Mouse (Mus musculus) MEL (cell line): Measurements from ENCODE around the gene Arhgef16. TPM values are rescaled to one million over a fixed set of nuclear protein-coding genes. Genes with fewer than 3 reads are reported as not detected.

Experiments
- DNase-seq: peaks from one replicate; pipeline ENCODE4 v3.0.0; 2011; ENCODE audit warnings: low read depth, low spot score
- H3K27ac ChIP-seq: 2 replicates; pipeline ENCODE4 v1.5.1; 2012; ENCODE audit warnings: low read depth, mild to moderate bottlenecking, control low read depth, low read length, moderate library complexity; ENCODE audit not compliant: control insufficient read depth
- H3K27me3 ChIP-seq, 2 experiments: fragments of 150-350 bp in 1 of 2; sonication (generic) in 1 of 2; 2 replicates each; pipeline ENCODE4 v1.6.1; 2012; ENCODE audit warnings: low read length in 2 of 2, mild to moderate bottlenecking in 2 of 2, improper control_type of control experiment in 1 of 2, moderate library complexity in 1 of 2; ENCODE audit not compliant: insufficient read depth in 2 of 2, control insufficient read depth in 1 of 2
- H3K36me3 ChIP-seq, 2 experiments: 2 replicates each; pipeline ENCODE4 v1.6.1; 2012 to 2014; ENCODE audit warnings: low read length in 2 of 2, improper control_type of control experiment in 1 of 2, inconsistent platforms in 1 of 2, mild to moderate bottlenecking in 1 of 2; ENCODE audit not compliant: insufficient read depth in 2 of 2, control insufficient read depth in 1 of 2
- H3K4me1 ChIP-seq, 2 experiments: fragments of 150-350 bp in 1 of 2; sonication (generic) in 1 of 2; 2 replicates each; pipeline ENCODE4 v1.6.1; 2012; ENCODE audit warnings: low read length in 2 of 2, improper control_type of control experiment in 1 of 2, mild to moderate bottlenecking in 1 of 2; ENCODE audit not compliant: insufficient read depth in 2 of 2, control insufficient read depth in 1 of 2
- H3K4me3 ChIP-seq, 2 experiments: fragments of 150-350 bp in 1 of 2; sonication (generic) in 1 of 2; 2 replicates each; pipeline ENCODE4 v1.5.1; 2012; ENCODE audit warnings: low read depth in 2 of 2, low read length in 2 of 2, mild to moderate bottlenecking in 2 of 2, moderate library complexity in 2 of 2, control low read depth in 1 of 2, improper control_type of control experiment in 1 of 2; ENCODE audit not compliant: control insufficient read depth in 1 of 2, insufficient read depth in 1 of 2
- H3K79me2 ChIP-seq: 2 replicates; pipeline ENCODE4 v1.6.1; 2012; ENCODE audit warnings: mild to moderate bottlenecking, low read length, moderate library complexity; ENCODE audit not compliant: control insufficient read depth, poor library complexity, insufficient read depth
- H3K9ac ChIP-seq: 2 replicates; pipeline ENCODE4 v1.6.1; 2012; ENCODE audit warnings: low read depth, mild to moderate bottlenecking, control low read depth, low read length, moderate library complexity; ENCODE audit not compliant: control insufficient read depth, poor library complexity, severe bottlenecking
- H3K9me3 ChIP-seq: fragments of 150-350 bp; sonication (generic); replicated peaks from 2 replicates; pipeline ENCODE4 v1.6.1; 2012; ENCODE audit warnings: mild to moderate bottlenecking, low read length, improper control_type of control experiment, moderate library complexity; ENCODE audit not compliant: insufficient read depth
- BHLHE40 ChIP-seq: IDR thresholded peaks from 2 replicates; pipeline ENCODE4 v1.6.1; 2012; ENCODE audit warnings: low read depth, mild to moderate bottlenecking, inconsistent platforms, low read length, improper control_type of control experiment, borderline replicate concordance
- CHD1 ChIP-seq: IDR thresholded peaks from 2 replicates; pipeline ENCODE4 v1.6.1; 2012; ENCODE audit warnings: low read depth, mild to moderate bottlenecking, inconsistent platforms, low read length, improper control_type of control experiment
- CHD2 ChIP-seq: IDR thresholded peaks from 2 replicates; pipeline ENCODE4 v1.6.1; 2011; ENCODE audit warnings: low read length, improper control_type of control experiment
- E2F4 ChIP-seq: IDR thresholded peaks from 2 replicates; pipeline ENCODE4 v1.6.1; 2011; ENCODE audit warnings: low read depth, low read length, improper control_type of control experiment, borderline replicate concordance
- ELF1 ChIP-seq: IDR thresholded peaks from 2 replicates; pipeline ENCODE4 v1.6.1; 2014; ENCODE audit warnings: low read depth, mild to moderate bottlenecking, inconsistent platforms, low read length, improper control_type of control experiment, moderate library complexity
- GABPA ChIP-seq: IDR thresholded peaks from 2 replicates; pipeline ENCODE4 v1.6.1; 2012; ENCODE audit warnings: low read depth, mild to moderate bottlenecking, inconsistent platforms, low read length, improper control_type of control experiment, moderate library complexity
- HCFC1 ChIP-seq: IDR thresholded peaks from 2 replicates; pipeline ENCODE4 v1.6.1; 2012; ENCODE audit warnings: low read depth, mild to moderate bottlenecking, inconsistent platforms, low read length, improper control_type of control experiment, moderate library complexity
- JUND ChIP-seq: IDR thresholded peaks from 2 replicates; pipeline ENCODE4 v1.6.1; 2011; ENCODE audit warnings: low read depth, mild to moderate bottlenecking, improper control_type of control experiment, low read length
- KAT2A ChIP-seq: conservative IDR thresholded peaks from 2 replicates; pipeline ENCODE4 v1.6.1; 2012; ENCODE audit warnings: low read depth, low read length, improper control_type of control experiment, inconsistent platforms
- MAFK ChIP-seq: IDR thresholded peaks from 2 replicates; pipeline ENCODE4 v1.6.1; 2011; ENCODE audit warnings: low read depth, mild to moderate bottlenecking, low read length, improper control_type of control experiment, borderline replicate concordance
- MAX ChIP-seq: IDR thresholded peaks from 2 replicates; pipeline ENCODE4 v1.6.1; 2011; ENCODE audit warnings: low read length, improper control_type of control experiment
- MAZ ChIP-seq: IDR thresholded peaks from 2 replicates; pipeline ENCODE4 v1.6.1; 2012; ENCODE audit warnings: low read depth, mild to moderate bottlenecking, inconsistent platforms, low read length, improper control_type of control experiment
- MEF2A ChIP-seq: IDR thresholded peaks from 2 replicates; pipeline ENCODE4 v1.6.1; 2014; ENCODE audit warnings: low read depth, mild to moderate bottlenecking, inconsistent platforms, low read length, improper control_type of control experiment; ENCODE audit not compliant: poor library complexity, insufficient replicate concordance, severe bottlenecking; ENCODE audit errors: extremely low read depth
- MXI1 ChIP-seq: IDR thresholded peaks from 2 replicates; pipeline ENCODE4 v1.6.1; 2011; ENCODE audit warnings: mild to moderate bottlenecking, low read depth, low read length, improper control_type of control experiment
- NRF1 ChIP-seq: IDR thresholded peaks from 2 replicates; pipeline ENCODE4 v1.6.1; 2014; ENCODE audit warnings: low read depth, mild to moderate bottlenecking, inconsistent platforms, low read length, improper control_type of control experiment, moderate library complexity; ENCODE audit not compliant: poor library complexity, insufficient read depth, severe bottlenecking
- POLR2A ChIP-seq, 2 experiments: IDR thresholded peaks; 2 replicates each; pipeline ENCODE4 v1.6.1; 2011 to 2012; ENCODE audit warnings: low read length in 2 of 2, mild to moderate bottlenecking in 2 of 2, control low read depth in 1 of 2, improper control_type of control experiment in 1 of 2, low read depth in 1 of 2, moderate library complexity in 1 of 2; ENCODE audit not compliant: control insufficient read depth in 1 of 2, insufficient read depth in 1 of 2, poor library complexity in 1 of 2
- POLR2AphosphoS2 ChIP-seq: IDR thresholded peaks from 2 replicates; pipeline ENCODE4 v1.6.1; 2011; ENCODE audit warnings: low read length, improper control_type of control experiment
- RAD21 ChIP-seq: IDR thresholded peaks from 2 replicates; pipeline ENCODE4 v1.6.1; 2011; ENCODE audit warnings: mild to moderate bottlenecking, low read depth, low read length, improper control_type of control experiment
- SMC3 ChIP-seq: IDR thresholded peaks from 2 replicates; pipeline ENCODE4 v1.6.1; 2011; ENCODE audit warnings: low read depth, low read length, improper control_type of control experiment
- TBP ChIP-seq: IDR thresholded peaks from 2 replicates; pipeline ENCODE4 v1.8.0; 2011; ENCODE audit warnings: low read depth, low read length, improper control_type of control experiment
- TCF12 ChIP-seq: IDR thresholded peaks from 2 replicates; pipeline ENCODE4 v1.6.1; 2014; ENCODE audit warnings: low read depth, mild to moderate bottlenecking, inconsistent platforms, low read length, improper control_type of control experiment, moderate library complexity
- ZC3H11A ChIP-seq: IDR thresholded peaks from 2 replicates; pipeline ENCODE4 v1.6.1; 2012; ENCODE audit warnings: low read depth, mild to moderate bottlenecking, inconsistent platforms, low read length, improper control_type of control experiment
- ZKSCAN1 ChIP-seq: IDR thresholded peaks from 2 replicates; pipeline ENCODE4 v1.6.1; 2012; ENCODE audit warnings: low read depth, mild to moderate bottlenecking, inconsistent platforms, low read length, improper control_type of control experiment, moderate library complexity
- polyA plus RNA-seq, 2 experiments: library from polyadenylated mRNA; stranded (reverse) in 1 of 2; unstranded in 1 of 2; fragments of >175 nt in 1 of 2; fragments of >200 nt in 1 of 2; gene quantifications; 2 replicates each; pipeline versions ENCODE4 v1.2.1 to v1.2.4; 2012; ENCODE audit warnings: low replicate concordance in 2 of 2, low read depth in 1 of 2; ENCODE audit not compliant: insufficient read length in 2 of 2, insufficient read depth in 1 of 2, missing spikeins in 1 of 2
- total RNA-seq: library from RNA; depleted of rRNA; stranded (reverse); fragments of 300-350 nt; gene quantifications from 2 replicates; pipeline ENCODE4 v1.2.3, GENCODE M21; 2012

Gene Arhgef16
- total and polyA plus RNA-seq, 3 experiments: not detected

DNA sequence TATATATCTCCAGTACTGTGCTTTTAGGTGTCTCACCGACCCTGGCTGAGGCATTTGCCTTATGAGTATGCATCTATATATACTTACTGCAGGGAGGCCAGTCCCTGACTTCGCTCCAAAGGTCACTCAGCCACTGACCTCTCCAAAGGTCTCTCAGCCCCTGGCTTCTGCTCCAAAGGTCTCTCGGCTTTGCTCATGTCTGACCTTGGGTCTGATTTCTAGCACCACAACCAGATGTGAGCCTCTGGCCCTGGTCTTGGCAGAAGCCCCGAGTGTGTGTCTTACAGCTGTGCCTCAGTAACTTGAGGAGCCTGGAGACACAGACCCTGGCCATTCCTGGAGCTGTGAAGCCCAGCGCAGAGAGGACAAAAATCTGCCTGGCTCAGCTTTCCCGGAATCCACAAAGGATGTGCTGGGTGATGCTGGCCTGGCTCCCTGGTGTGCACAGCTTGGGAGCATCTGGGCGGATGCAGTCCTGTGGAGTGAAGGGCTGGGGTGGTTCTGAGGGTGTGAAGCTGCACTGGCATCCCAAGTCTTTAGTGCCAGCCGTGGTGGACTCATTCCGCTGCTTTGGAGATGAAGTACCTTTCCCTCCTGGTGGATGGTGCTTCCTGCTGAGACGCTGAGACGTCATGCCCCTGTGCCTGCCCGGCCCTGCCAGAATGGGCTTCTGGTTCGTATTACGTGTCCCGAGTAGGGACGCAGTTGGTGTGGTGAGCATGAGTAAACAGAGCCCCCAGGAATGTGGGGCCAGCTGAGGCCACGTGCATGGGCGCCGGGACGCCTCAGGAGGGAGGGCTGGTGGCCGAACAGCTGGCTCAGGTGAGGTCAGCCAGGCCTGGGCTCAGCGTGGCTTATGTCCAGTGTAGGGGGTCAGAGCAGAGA, 54.0 kb downstream of the Arhgef16 start:
- DNase-seq: no peak
- H3K9ac ChIP-seq: no peak overlapping the region

DNA sequence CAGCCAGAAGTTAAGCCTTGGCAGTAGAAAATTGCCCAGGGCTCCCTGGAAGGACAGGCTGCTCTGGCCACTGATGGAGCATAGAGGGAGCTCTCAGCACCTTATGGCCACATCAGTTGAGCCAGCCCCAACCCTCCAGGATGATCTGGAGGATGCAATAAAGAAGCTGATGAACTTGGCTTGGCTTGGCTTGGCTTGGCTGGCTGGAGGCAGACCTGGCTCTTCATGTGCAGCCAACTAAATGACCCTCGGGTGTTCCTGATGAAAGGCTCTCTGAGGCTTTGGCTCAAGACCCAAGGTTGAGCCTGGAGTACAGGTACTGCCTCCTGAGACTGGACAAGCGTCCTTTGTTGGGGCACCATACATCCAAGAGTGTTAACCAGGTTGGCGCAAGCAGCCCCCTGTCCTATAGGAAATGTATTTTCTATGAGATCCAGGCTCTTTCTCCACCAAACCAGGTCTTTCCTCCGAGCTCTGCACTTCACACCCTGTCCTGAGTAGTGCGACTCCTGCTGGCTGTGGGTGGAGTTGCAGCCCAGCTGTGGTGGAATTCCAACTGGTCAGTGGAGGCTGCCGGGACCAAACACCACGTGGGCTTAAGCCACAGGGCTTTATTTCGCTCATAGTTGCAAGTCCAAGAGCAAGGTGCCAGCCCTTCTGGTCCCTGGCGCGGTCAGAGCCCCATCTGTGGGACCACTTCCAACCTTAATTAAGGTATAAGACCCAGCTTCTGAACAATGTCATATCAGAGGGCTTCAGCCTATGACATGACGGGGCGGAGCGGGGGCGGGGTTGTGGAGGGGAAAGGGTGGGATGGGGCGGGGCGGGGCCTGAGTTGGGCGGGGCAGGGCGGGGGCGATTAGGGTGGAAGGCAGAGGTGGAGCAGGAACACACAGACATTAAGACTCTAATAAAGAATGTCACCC, 55.1 kb downstream of the Arhgef16 start:
- H3K9me3 ChIP-seq: no peaks in the 10 kb centered on the region
- H3K27me3 ChIP-seq: no peaks in the 10 kb centered on the region; a peak in 1 of 4 replicates
- H3K9ac ChIP-seq: no peak overlapping the region
- DNase-seq: no peak
- TF ChIP-seq E2F4 (no peak), CHD2 (no peak), NRF1 (no peak), ZC3H11A (no peak), CHD1 (no peak), ELF1 (no peak), ZKSCAN1 (no peak), KAT2A (no peak)
- TF ChIP-seq, all 39 proteins: peak for 0
- no peaks in the 10 kb centered on the region for H3K4me1 ChIP-seq
- H3K4me3 ChIP-seq: no peak overlapping the region
- H3K27ac ChIP-seq: no peak overlapping the region
- no peaks in the 10 kb centered on the region for H3K79me2 ChIP-seq
- H3K36me3 ChIP-seq: no peaks in the 10 kb centered on the region

More for the DNA sequence above, 54.0 kb downstream of the Arhgef16 start:
- Histone ChIP-seq H3K36me3 (no peaks in the 10 kb centered on the region), H3K27ac (no peak overlapping the region), H3K4me1 (no peaks in the 10 kb centered on the region), H3K27me3 (no peaks in the 10 kb centered on the region; a peak in 1 of 4 replicates), H3K9me3 (no peaks in the 10 kb centered on the region), H3K4me3 (no peak overlapping the region), H3K79me2 (no peaks in the 10 kb centered on the region)
- TF ChIP-seq POLR2A (IDR thresholded peaks at IDR 0.05; ENCODE audit: control insufficient read depth in 1 of 2, insufficient read depth in 1 of 2, low read depth in 1 of 2, low read length in 2 of 2, poor library complexity in 1 of 2) (no peak), TCF12 (no peak), MAZ (no peak)

DNA sequence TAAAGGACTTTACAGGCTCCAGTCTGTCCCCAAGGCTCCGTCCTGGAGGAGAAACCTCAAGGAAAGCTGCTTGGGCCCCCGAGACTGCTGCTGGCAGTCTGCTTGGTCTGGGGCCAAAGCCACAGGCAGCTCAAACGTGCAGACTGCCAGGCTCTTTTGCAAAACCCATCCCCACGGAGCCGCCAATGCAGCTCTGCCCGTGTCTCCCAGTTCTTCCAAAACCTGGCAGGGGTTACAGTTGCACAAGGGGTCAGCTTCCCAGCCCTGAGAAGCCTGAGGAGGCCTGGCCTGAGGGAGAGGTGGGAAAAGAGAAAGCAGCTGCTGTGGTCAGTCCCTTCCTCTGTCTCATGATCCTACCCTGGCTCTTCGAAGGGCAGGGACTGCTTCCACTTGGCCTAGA, 56.1 kb downstream of the Arhgef16 start:
- Histone ChIP-seq H3K4me3 (no peak overlapping the region), H3K4me1 (no peaks in the 10 kb centered on the region), H3K27ac (no peak overlapping the region), H3K9ac (no peak overlapping the region), H3K27me3 (no peaks in the 10 kb centered on the region; a peak in 1 of 4 replicates), H3K36me3 (no peaks in the 10 kb centered on the region), H3K79me2 (no peaks in the 10 kb centered on the region), H3K9me3 (no peaks in the 10 kb centered on the region)
- DNase-seq: no peak
- no peak for TF ChIP-seq ZKSCAN1
- TF ChIP-seq ZC3H11A: no peak
- no peak for TF ChIP-seq MAX
- TF ChIP-seq POLR2AphosphoS2: no peak
- no peak for TF ChIP-seq HCFC1
- TF ChIP-seq MXI1: no peak
- TF ChIP-seq E2F4: no peak
- TF ChIP-seq TBP: no peak
- TF ChIP-seq GABPA: no peak
- no peak for TF ChIP-seq RAD21
- TF ChIP-seq ELF1: no peak
- TF ChIP-seq SMC3: no peak
- no peak for TF ChIP-seq MEF2A
- TF ChIP-seq MAFK: no peak
- no peak for TF ChIP-seq JUND
- no peak for TF ChIP-seq BHLHE40
